Comparison of ENCODE assay signal across 8 mouse cellular contexts in the genomic region with DNA sequence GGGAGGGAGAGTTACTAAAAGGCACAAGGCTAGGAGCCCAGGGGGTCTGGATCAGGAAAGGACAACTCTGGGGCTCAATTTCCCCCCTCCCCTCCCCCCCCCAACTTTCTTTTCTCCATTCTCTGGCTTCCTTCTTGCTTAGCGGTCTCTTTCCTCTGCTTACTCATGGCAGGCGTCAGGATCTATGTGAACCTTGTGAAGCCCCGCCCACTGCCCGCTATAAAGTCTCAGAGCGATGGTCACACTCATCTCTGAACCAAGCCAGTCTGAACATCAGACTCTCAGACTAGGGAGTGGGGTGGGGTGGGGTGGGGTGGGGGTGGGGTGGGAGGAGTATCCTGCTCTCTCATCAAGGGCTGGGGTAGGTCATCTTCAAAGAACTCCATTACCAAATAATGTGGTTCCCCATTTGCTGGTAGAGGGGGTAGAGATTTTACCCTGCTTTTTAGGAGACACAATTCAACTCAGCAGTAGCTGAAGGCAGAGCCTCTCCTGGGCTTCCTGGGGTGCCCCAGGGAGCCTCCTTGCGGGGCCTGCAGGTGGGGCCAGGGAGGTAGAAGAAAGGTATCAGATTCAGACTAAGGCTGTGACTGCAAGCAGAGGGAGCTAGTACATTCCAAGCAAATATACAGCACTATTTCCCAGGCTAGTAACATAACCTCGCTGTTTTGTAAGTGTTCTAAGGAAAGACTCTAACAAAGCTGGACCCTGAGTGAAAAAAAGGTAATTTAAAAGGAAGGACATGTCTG.
DNase-seq lines count a peak whose midpoint lies in the region; ATAC-seq and TF ChIP-seq lines count a peak whose summit lies in the region.

No protein-coding gene starts in this region.

- H3K27ac ChIP-seq in heart, embryonic 10.5 days = peak overlapping the region; percentile 75
- H3K27ac ChIP-seq in hindbrain, postnatal 0 days = no peak overlapping the region

- TF ChIP-seq CTCF in hindbrain, postnatal 0 days (IDR thresholded peaks at IDR 0.05; ENCODE audit: low read depth) = peak; percentile 24; the same call in 1 of the 2 replicates

- no peak for DNase-seq in heart, embryonic 10.5 days (ENCODE audit: low spot score)
- no peak for DNase-seq in heart, postnatal 25 days (ENCODE audit: low spot score)
- peak; percentile 65 for DNase-seq in NIH3T3 (ENCODE audit: low read depth)
- no peak for DNase-seq in hindbrain, postnatal 0 days (ENCODE audit: low spot score)
- DNase-seq in left cerebral cortex, postnatal 4 days = no peak
- no peak for DNase-seq in left cerebral cortex, postnatal 10 days (ENCODE audit: extremely low spot score in 1 of 2, low spot score in 2 of 2)
- no peak for DNase-seq in cerebellum, postnatal 4 days (ENCODE audit: low spot score in 2 of 2)

- intact Hi-C loops in heart, postnatal 25 days (cut with DNase I) = no loop called here
- intact Hi-C loops in left cerebral cortex, postnatal 4 days (cut with DNase I) = no loop called here
- intact Hi-C loops in left cerebral cortex, postnatal 10 days (cut with DNase I) = no loop called here

- H3K36me3 ChIP-seq in heart, embryonic 10.5 days = no peaks in the 10 kb centered on the region
- H3K36me3 ChIP-seq in hindbrain, postnatal 0 days (ENCODE audit: insufficient read depth, low read length) = no peaks in the 10 kb centered on the region
- no peaks in the 10 kb centered on the region for H3K36me3 ChIP-seq in megakaryocyte, embryonic 14.5 days (replicated peaks; ENCODE audit: low read length)

- H3K4me3 ChIP-seq in heart, embryonic 10.5 days = peak overlapping the region; percentile 19; the same call in 1 of the 2 replicates
- no peak overlapping the region for H3K4me3 ChIP-seq in hindbrain, postnatal 0 days (ENCODE audit: low read length)
- peak overlapping the region; percentile 73 for H3K4me3 ChIP-seq in megakaryocyte, embryonic 14.5 days (replicated peaks)

- WGBS in heart, embryonic 10.5 days = 11% methylated on average over 7 of the region's 7 CpGs
- WGBS in hindbrain, postnatal 0 days = 18% methylated on average over 7 of the region's 7 CpGs

- H3K4me1 ChIP-seq in heart, embryonic 10.5 days = peaks cover 24% of the 10 kb centered on the region
- H3K4me1 ChIP-seq in hindbrain, postnatal 0 days (ENCODE audit: insufficient read depth, low read length) = peaks cover 14% of the 10 kb centered on the region
- peaks cover 9% of the 10 kb centered on the region for H3K4me1 ChIP-seq in megakaryocyte, embryonic 14.5 days

- H3K27me3 ChIP-seq in heart, embryonic 10.5 days (ENCODE audit: insufficient read depth, poor library complexity, severe bottlenecking) = no peaks in the 10 kb centered on the region
- no peaks in the 10 kb centered on the region for H3K27me3 ChIP-seq in hindbrain, postnatal 0 days (ENCODE audit: insufficient read depth, low read length)
- H3K27me3 ChIP-seq in megakaryocyte, embryonic 14.5 days (replicated peaks) = peaks cover 1% of the 10 kb centered on the region

- 0 out of 2 replicates have a peak overlapping the region, but pooled peaks have one; percentile 7 for H3K4me2 ChIP-seq in hindbrain, postnatal 0 days (ENCODE audit: low read depth, low read length)

- H3K9ac ChIP-seq in hindbrain, postnatal 0 days (replicated peaks; ENCODE audit: low read length) = no peak overlapping the region

- H3K9me3 ChIP-seq in heart, embryonic 10.5 days = no peaks in the 10 kb centered on the region
- H3K9me3 ChIP-seq in hindbrain, postnatal 0 days (ENCODE audit: low read length) = no peaks in the 10 kb centered on the region
- no peaks in the 10 kb centered on the region for H3K9me3 ChIP-seq in megakaryocyte, embryonic 14.5 days

- ATAC-seq in hindbrain, postnatal 0 days = no peak
